Mouse (Mus musculus) adrenal gland, adult 2 months (tissue): ENCODE measurements at regions not wholly inside any gene's neighbourhood (a gene's known extent, or its start where the extent isn't known, plus 50 kb on each side); places are given as distances from the start of the nearest gene placed in this dataset.
A peak's percentile ranks its signal among the peaks of the same experiment; 100 is the strongest.

Experiments
- DNase-seq: peaks from one replicate; pipeline ENCODE4 v3.0.0; 2021

- DNase-seq: no peak
Observed at GRCm38 (mm10) chr10:91314441-91314840, 133.3 kb upstream of the Tmpo start.

DNA sequence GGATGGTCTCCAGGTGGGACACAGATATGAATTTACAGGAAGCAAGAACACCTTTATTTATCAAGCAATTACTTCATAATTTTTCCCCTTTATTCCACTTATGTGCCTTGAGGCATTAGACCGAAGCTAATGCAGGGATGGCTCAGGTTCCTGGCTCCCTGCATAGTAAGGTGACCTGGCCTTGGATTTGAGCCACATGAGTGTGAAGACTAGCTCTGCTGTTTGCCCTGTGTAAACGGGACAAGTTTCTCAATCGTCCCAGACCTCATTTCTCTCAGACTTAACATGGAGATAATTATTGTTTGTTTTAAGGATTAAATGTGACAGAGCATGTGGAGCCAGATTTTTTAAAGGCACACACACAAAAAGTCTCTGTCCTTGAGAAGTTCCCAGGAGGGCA is 132.2 kb upstream of the Tmpo start:
- no peak for DNase-seq

GRCm38 (mm10) chr10:91312913-91313312 is 131.8 kb upstream of the Tmpo start:
- no peak for DNase-seq

DNA sequence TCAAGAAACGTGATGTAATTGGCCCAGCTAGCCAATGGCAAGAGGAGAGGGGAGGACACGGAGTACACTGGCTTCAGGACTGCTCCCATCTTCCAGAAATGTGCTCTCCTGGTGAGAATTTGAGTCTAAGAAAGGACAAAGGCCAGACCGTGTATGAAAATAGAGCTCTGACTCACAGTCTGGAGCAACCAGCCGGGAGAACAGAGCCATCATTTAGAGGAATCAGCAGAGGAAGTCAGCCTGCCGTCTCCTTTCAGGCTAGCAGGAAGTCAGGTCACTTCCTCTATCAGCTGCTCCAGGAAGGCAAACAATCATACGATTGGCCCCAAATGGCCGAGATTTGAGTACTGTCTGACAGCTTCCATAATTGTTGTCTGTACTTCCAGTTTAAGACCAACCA is 119.0 kb upstream of the Tmpo start:
- DNase-seq: peak; percentile 17

GRCm38 (mm10) chr10:91297792-91298460 is 116.8 kb upstream of the Tmpo start:
- DNase-seq: peak; percentile 29

- DNase-seq: no peak
Observed at GRCm38 (mm10) chr10:91295345-91295744, 114.2 kb upstream of the Tmpo start.

- DNase-seq: no peak
Observed at GRCm38 (mm10) chr10:91293226-91293625, 112.1 kb upstream of the Tmpo start.

GRCm38 (mm10) chr10:91284259-91284658 is 103.1 kb upstream of the Tmpo start:
- DNase-seq: no peak

DNA sequence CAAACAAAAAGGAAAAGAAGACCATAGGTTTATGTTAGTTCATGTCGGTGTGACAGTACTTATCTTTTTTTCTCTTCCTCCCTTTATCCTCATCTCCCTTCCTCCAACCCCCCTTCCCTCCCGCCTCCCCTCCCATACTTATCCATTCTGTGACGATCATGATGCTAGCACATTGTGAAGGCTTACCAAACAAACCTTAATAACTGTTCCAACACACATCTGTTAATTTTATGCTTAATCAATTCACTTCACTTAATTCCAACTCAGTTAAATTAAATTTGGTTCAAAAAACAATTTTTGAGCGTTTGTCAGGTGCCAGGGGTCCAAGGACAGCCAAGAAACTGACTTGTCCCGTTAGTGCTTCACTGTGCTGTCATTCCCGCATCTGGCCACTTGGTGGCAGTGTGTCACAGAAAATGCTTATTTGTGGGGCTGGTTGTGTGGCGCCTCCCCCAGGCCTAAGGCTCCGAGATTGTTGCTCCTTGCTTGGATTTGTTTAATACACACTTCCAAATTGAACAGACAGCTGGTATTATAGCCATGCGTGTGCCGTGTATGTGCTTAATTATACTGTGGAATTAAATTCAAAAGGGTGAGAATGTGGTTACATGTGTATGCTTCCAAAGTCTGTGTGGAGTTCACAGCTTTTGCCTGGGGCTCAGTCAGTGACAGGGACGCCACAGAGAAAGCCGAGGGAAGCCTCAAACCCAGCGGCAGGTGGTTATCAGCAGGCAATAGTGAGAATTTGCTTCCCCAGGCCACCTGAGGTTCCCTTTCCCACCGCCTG is 90.0 kb upstream of the Tmpo start:
- DNase-seq: peak; percentile 85

- peak; percentile 82 for DNase-seq
Observed at GRCm38 (mm10) chr10:91270268-91270954, 89.3 kb upstream of the Tmpo start.

- DNase-seq: no peak
Observed at GRCm38 (mm10) chr10:91267886-91268285, 86.8 kb upstream of the Tmpo start.

- DNase-seq: no peak
Observed at GRCm38 (mm10) chr10:91260416-91260815, 79.3 kb upstream of the Tmpo start.

- no peak for DNase-seq
Observed at GRCm38 (mm10) chr10:91249681-91250195, 68.6 kb upstream of the Tmpo start.

DNA sequence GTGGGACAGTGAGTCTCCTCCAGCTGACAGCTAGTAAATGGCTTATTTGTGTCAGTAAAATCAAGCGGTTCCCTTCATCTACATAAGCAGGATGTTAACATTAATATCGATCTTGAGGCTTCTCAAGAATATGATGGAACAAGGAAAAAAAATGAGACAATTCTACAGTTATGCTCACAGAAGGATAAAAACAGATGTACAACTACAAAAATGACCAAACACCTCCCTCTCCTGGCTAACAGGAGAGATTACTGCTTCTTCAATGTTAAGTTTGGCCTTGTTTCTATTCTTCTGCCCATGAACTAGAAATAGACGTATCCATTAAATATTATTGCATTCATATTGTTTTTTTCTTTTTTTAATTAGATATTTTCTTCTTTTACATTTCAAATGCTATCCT is 63.2 kb upstream of the Tmpo start:
- no peak for DNase-seq

- DNase-seq: no peak
Observed at GRCm38 (mm10) chr10:91242491-91243046, 61.5 kb upstream of the Tmpo start.

DNA sequence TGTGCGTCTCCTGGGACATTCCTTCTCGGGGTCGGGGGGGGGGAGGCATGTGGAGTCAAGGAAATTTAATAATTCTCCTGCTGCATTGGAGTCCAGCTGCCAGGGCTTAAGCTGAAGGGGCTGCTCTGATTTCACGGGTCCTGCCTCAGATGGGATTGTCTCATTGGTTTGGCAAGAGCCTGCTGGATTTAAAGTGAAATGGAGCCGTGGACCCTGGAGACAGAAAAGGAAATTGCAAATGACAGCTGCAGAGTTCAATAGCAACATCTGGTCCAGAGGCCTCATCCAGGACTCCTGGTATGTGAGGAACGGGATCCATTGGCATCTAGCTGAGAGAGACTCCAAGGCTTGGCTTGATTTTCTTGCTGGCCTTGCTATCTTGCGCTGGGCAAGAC is 60.5 kb upstream of the Tmpo start:
- no peak for DNase-seq

- DNase-seq: peak; percentile 32
Observed at GRCm38 (mm10) chr10:91240856-91241610, 59.9 kb upstream of the Tmpo start.

GRCm38 (mm10) chr10:91240320-91240719 is 59.2 kb upstream of the Tmpo start:
- DNase-seq: no peak

DNA sequence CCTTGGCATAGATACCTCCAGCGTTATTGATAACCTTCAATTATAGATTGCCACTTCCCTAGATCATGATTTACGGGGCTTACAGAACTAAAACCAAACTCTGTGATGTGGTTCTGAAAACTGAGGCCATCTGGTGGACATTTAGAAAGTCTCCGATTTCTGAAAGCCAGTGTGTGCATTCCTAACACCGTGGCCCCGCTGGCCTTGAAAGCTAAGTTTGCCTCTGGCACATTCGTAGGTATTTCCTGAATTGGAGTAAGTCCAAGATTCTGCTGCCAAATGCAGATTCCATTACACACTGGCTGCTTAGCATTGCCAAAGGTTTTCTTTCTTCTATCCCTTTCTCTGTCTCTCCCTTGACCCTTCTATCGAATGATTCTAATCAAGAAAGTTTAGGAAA is 55.7 kb upstream of the Tmpo start:
- DNase-seq: peak; percentile 74

DNA sequence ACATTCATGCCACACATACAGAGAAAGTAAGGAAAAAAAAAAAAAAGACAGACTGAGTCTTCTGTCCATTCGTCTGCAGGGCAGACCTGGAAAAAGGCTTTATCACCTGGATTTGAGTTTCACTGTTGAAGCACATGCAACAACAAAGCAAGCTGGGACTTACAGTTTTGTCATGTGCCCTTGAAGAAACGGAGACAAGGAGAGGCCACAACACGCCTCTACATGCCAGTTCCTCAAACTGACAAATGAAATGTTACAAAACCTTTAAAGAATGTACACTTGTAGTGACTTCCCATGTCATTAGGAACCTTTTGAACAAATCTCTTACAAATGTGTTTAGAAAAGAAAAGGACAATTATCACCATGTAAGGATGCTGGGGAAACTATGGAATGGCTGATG is 53.6 kb upstream of the Tmpo start:
- DNase-seq: no peak
